Mouse (Mus musculus) lung, adult 2 months (tissue): ENCODE data around the gene 4930449I24Rik. TPM values are rescaled to one million over a fixed set of nuclear protein-coding genes. Genes with fewer than 3 reads are reported as not detected.
"Not testable (repeated sequence)": the region's sequence is repeated elsewhere in the genome, so short reads cannot be mapped to it uniquely, and the experiment has no call there.

Source experiments
- DNase-seq: peaks from one replicate; pipeline ENCODE4 v3.0.0; 2022
- H3K4me1 ChIP-seq: fragments of 200-500 bp; 2 replicates; pipeline ENCODE4 v1.6.1; 2011; ENCODE audit warnings: low read length; ENCODE audit not compliant: control insufficient read depth, insufficient read depth
- H3K4me3 ChIP-seq: fragments of 200-500 bp; replicated peaks from 2 replicates; pipeline ENCODE3; 2011; ENCODE audit warnings: low read depth, mild to moderate bottlenecking, control low read depth, low read length; ENCODE audit errors: extremely low read depth
- CTCF ChIP-seq: fragments of 200-500 bp; IDR thresholded peaks from 2 replicates; pipeline ENCODE4 v1.5.1; 2011; ENCODE audit warnings: mild to moderate bottlenecking, low read length, control low read depth; ENCODE audit not compliant: insufficient read depth
- POLR2A ChIP-seq: fragments of 200-500 bp; IDR thresholded peaks from 2 replicates; pipeline ENCODE4 v1.6.1; 2011; ENCODE audit warnings: low read depth, mild to moderate bottlenecking, control low read depth, low read length, borderline replicate concordance; ENCODE audit errors: extremely low read depth
- WGBS: fragments of 180-500 bp; shearing (Covaris S2); methylation state at CpG from one replicate; pipeline ENCODE4 v1.1.7; 2018; 5-methylcytosine and 5-hydroxymethylcytosine counted together
- polyA plus RNA-seq: library from polyadenylated mRNA; depleted of rRNA; stranded (reverse); fragments of >200 nt; gene quantifications from 2 replicates; pipeline ENCODE4 v1.2.3, GENCODE M21; 2012; rRNA removed

4930449I24Rik gene
- not detected in 2 replicates for polyA plus RNA-seq

DNA sequence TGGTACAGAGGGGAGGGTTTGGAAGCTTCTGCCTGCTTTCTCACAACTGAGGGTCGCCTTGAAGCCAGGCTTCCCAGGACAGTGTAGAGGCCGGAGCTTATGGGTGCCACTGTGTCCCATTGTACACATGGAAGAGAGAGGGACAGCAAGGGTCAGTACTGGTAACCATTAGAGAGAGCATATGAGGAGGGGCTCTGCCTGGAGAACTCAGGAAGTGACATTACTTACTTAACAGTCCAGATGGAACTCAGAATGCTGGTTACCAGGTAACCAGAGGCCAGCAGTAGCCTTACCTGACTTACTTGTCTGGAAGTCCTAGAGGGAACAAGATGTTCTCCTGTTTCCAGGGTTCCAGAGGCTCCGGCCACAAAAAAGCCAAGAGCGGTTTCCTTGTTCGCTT is at the start of gene 4930449I24Rik:
Gene 4930449I24Rik, plus strand, starts transcription at position 301 of the 400 bp plus-strand sequence.
- H3K4me1 ChIP-seq, DNase-seq, H3K4me3 ChIP-seq: not testable (repeated sequence)
- WGBS, result no CpG with 5 or more reads among the region's 5 CpGs

DNA sequence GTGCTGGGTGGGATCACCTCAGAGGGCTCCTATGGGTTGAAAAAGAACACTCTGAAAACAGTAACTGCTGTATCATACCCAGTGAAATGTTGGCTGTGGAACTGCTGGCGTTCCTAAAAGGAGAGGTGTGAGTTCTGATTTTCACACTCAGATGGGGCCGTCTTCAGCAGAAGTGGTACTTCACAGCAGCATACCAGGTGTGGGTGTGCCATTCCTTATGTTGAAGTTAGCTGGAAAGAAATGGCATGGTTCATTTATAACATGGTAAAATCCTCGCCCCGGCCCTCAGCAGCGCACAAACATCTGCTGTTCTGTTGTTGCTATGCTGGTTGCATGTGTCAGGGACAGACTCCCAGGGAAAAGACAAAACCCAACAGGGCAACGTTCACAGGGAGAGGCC is 48.6 kb upstream of the 4930449I24Rik start:
- no peak for DNase-seq
- Histone ChIP-seq H3K4me3 (no peak overlapping the region), H3K4me1 (no peaks in the 10 kb centered on the region)
- TF ChIP-seq CTCF (no peak), POLR2A (no peak)
- 75% methylated on average over 6 of the region's 6 CpGs for WGBS

DNA sequence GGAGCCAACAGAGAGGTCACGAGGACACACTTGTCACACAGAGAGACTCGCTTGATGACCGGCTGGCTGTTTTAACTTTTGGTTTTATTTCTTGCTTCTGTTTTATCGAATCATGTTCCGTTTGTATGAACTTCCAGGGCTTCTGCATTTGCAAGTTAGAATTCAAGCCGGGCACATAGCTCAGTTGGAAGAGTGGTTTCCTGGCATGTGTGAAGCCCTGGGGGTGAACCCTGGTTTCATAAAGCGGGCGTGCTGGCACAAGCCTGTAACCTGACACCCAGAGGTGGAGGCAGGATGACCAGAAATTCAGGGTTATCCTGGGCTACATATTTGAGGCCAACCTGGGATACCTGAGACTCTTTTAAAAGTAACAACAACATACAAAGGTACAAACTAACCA is 40.6 kb upstream of the 4930449I24Rik start:
- Histone ChIP-seq H3K4me1 (no peaks in the 10 kb centered on the region), H3K4me3 (no peak overlapping the region)
- 49% methylated on average over 8 of the region's 8 CpGs for WGBS
- TF ChIP-seq POLR2A (no peak), CTCF (no peak)
- DNase-seq, result peak; percentile 6

DNA sequence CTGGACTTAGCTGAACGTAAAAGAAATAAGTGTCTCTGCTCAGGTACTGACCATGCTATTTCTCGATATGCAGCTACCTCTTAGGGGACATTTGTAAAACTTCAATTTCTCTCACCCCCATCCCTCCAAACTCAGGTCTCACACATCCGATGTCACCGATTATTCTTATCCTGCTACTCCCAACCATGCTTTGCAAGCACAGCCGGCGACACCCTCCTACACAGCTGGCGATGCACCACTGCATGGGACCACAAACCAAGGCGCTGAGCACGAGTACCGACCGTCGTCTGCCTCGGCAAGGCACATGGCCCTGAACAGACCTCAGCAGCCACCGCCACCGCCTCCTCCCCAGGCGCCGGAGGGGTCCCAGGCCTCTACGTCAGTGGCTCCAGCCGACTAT is 35.5 kb upstream of the 4930449I24Rik start:
- no peak overlapping the region for H3K4me3 ChIP-seq
- H3K4me1 ChIP-seq, result no peaks in the 10 kb centered on the region
- no peak for DNase-seq
- TF ChIP-seq CTCF (no peak), POLR2A (no peak)
- 92% methylated on average over 19 of the region's 19 CpGs for WGBS

DNA sequence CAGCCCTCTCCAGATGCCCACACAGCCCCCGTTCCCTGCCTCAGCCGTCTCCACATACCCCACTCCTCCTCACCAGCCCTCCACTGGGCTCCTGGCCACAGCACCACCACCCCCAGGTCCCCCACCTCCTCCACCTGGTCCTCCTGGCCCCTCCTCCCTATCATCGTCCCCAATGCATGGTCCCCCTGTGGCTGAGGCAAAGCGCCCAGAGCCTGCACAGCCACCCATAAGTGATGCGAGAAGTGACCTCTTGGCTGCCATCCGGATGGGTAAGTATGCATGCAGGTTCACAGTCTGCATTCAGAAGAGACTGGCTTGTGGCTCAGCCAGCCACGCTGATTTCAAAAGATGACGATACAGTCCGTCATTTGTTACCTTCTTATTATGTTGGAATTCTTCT is 33.9 kb upstream of the 4930449I24Rik start:
- no peaks in the 10 kb centered on the region for H3K4me1 ChIP-seq
- no peak overlapping the region for H3K4me3 ChIP-seq
- WGBS, result 86% methylated on average over 9 of the region's 9 CpGs
- TF ChIP-seq POLR2A (no peak), CTCF (no peak)
- DNase-seq, result no peak

DNA sequence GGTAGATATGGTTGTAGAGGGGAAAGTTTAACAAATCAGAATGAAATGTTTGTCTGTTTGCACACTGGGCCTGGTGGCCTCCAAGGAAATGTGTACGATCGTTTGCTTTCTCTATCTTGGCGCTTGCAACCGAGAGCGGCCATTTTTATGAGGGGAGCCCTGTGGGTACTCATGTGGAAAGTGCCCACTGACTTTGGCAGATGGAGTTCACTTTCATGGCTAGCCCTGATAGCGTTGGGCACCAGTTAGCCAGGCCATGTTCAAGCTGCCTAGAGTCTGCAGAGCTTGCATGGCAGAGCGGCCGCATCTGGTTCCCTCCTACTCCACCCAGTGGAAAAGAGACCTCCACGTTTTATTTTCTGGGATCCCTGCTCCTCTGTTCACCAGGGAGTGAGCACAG is 31.4 kb upstream of the 4930449I24Rik start:
- no peak overlapping the region for H3K4me3 ChIP-seq
- DNase-seq, result no peak
- 85% methylated on average over 9 of the region's 9 CpGs for WGBS
- H3K4me1 ChIP-seq, result no peaks in the 10 kb centered on the region
- TF ChIP-seq CTCF (no peak), POLR2A (no peak)

DNA sequence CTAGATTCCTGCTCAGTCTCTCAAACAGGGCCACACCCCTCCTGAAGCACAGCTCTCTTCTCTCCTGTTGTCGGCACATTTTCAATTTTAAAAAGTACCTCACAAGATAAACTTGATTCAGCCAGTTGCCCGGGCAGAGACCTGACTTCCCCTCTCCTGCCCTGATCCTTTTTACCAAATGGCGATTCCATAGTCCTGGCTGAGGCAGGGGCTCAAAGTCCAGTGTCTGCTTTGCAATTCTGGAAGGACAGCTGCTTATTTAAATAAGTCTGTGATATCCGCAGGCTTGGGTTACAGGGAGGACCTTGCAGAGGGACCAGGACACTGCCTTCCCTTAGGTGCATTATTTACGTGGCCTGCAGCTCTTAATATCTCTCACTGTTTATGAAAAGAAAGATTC is 30.9 kb upstream of the 4930449I24Rik start:
- no peaks in the 10 kb centered on the region for H3K4me1 ChIP-seq
- DNase-seq, result no peak
- no peak overlapping the region for H3K4me3 ChIP-seq
- 73% methylated on average over 5 of the region's 5 CpGs for WGBS
- TF ChIP-seq POLR2A (no peak), CTCF (no peak)

DNA sequence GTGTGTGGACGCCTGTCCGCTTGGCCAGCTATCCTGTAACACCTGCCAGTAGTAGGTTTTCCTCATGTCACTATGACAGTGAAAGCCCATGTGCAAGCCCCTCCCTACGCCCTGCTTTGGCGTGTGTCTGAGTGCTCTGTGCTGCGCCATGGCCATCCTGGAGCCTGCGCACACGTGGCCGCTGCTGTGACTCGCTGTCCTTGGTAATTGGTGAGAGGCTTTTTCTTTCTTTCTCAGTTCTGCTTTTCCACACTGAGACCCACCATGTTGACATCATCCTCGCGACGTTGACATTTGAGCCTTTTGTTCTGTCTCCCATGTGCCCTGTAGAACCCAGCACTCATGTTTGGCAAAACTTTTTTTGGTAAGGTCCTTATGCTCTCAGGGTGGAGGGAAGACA is 30.4 kb upstream of the 4930449I24Rik start:
- H3K4me3 ChIP-seq, result no peak overlapping the region
- no peak for DNase-seq
- 90% methylated on average over 12 of the region's 12 CpGs for WGBS
- TF ChIP-seq POLR2A, result no peak
- TF ChIP-seq CTCF, result no peak
- H3K4me1 ChIP-seq, result no peaks in the 10 kb centered on the region

DNA sequence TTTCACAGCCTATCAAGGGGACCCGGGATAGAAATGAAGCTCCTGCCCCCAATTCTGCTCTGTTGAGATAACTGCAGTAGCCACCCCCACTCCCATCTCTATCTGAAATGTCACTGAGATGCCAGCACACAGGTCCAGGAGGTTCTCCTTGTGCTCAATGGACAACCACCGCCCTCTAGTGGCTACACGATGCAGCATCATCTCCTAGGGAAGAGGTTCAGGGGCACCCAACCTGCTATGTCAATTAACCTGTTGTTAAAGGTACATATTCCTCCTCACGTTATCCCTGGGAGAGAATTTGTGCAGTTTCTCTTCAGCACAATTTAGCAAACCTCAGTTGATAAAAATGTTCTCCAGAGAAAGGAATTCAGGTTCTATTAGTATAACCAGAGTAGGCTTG is 22.6 kb upstream of the 4930449I24Rik start:
- DNase-seq, result peak; percentile 14
- TF ChIP-seq CTCF, result peak; percentile 10; the same call in 1 of the 2 replicates
- not testable (repeated sequence) for H3K4me1 ChIP-seq, H3K4me3 ChIP-seq
- 8% methylated on average over 4 of the region's 4 CpGs for WGBS

DNA sequence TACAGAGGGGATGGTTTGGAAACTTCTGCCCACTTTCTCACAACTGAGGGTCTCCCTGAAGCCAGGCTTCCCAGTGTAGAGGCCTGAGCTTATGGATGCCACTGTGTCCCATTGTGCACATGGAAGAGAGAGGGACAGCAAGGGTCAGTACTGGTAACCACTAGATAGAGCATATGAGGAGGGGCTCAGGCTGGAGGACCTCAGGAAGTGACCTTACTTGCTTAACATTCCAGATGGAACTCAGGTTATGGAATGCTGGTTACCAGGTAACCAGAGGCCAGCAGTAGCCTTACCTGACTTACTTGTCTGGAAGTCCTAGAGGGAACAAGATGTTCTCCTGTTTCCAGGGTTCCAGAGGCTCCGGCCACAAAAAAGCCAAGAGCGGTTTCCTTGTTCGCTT is 20.5 kb upstream of the 4930449I24Rik start, which contains the start of gene Gm6408:
Gene Gm6408, plus strand, starts transcription at position 301 of the 400 bp plus-strand sequence.
- not testable (repeated sequence) for DNase-seq, H3K4me3 ChIP-seq, H3K4me1 ChIP-seq
- WGBS, result 83% methylated on average over 3 of the region's 3 CpGs

DNA sequence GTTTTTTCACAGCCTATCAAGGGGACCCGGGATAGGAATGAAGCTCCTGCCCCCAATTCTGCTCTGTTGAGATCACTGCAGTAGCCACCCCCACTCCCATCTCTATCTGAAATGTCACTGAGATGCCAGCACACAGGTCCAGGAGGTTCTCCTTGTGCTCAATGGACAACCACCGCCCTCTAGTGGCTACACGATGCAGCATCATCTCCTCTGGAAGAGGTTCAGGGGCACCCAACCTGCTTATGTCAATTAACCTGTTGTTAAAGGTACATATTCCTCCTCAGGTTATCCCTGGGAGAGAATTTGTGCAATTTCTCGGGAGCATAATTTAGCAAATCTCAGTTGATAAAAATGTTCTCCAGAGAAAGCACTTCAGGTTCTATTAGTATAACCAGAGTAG is 13.2 kb upstream of the 4930449I24Rik start:
- WGBS, result 5% methylated on average over 3 of the region's 4 CpGs
- not testable (repeated sequence) for H3K4me1 ChIP-seq, H3K4me3 ChIP-seq
- DNase-seq, result peak; percentile 7

DNA sequence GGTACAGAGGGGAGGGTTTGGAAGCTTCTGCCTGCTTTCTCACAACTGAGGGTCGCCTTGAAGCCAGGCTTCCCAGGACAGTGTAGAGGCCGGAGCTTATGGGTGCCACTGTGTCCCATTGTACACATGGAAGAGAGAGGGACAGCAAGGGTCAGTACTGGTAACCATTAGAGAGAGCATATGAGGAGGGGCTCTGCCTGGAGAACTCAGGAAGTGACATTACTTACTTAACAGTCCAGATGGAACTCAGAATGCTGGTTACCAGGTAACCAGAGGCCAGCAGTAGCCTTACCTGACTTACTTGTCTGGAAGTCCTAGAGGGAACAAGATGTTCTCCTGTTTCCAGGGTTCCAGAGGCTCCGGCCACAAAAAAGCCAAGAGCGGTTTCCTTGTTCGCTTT is 11.1 kb upstream of the 4930449I24Rik start, which contains the start of gene Gm6370:
Gene Gm6370, plus strand, starts transcription at position 301 of the 400 bp plus-strand sequence.
- not testable (repeated sequence) for H3K4me1 ChIP-seq, H3K4me3 ChIP-seq, DNase-seq
- no CpG with 5 or more reads among the region's 5 CpGs for WGBS

DNA sequence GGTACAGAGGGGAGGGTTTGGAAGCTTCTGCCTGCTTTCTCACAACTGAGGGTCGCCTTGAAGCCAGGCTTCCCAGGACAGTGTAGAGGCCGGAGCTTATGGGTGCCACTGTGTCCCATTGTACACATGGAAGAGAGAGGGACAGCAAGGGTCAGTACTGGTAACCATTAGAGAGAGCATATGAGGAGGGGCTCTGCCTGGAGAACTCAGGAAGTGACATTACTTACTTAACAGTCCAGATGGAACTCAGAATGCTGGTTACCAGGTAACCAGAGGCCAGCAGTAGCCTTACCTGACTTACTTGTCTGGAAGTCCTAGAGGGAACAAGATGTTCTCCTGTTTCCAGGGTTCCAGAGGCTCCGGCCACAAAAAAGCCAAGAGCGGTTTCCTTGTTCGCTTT is 11.6 kb downstream of the 4930449I24Rik start, which contains the start of gene Gm3402:
Gene Gm3402, plus strand, starts transcription at position 301 of the 400 bp plus-strand sequence.
- WGBS, result 100% methylated on average over 2 of the region's 5 CpGs
- not testable (repeated sequence) for H3K4me1 ChIP-seq, H3K4me3 ChIP-seq, DNase-seq

DNA sequence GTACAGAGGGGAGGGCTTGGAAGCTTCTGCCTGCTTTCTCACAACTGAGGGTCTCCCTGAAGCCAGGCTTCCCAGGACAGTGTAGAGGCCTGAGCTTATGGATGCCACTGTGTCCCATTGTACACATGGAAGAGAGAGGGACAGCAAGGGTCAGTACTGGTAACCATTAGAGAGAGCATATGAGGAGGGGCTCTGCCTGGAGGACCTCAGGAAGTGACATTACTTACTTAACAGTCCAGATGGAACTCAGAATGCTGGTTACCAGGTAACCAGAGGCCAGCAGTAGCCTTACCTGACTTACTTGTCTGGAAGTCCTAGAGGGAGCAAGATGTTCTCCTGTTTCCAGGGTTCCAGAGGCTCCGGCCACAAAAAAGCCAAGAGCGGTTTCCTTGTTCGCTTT is 23.3 kb downstream of the 4930449I24Rik start, which contains the start of gene Gm3404:
Gene Gm3404, plus strand, starts transcription at position 301 of the 400 bp plus-strand sequence.
- 97% methylated on average over 3 of the region's 3 CpGs for WGBS
- peak; percentile 4 for DNase-seq
- not testable (repeated sequence) for H3K4me1 ChIP-seq, H3K4me3 ChIP-seq

DNA sequence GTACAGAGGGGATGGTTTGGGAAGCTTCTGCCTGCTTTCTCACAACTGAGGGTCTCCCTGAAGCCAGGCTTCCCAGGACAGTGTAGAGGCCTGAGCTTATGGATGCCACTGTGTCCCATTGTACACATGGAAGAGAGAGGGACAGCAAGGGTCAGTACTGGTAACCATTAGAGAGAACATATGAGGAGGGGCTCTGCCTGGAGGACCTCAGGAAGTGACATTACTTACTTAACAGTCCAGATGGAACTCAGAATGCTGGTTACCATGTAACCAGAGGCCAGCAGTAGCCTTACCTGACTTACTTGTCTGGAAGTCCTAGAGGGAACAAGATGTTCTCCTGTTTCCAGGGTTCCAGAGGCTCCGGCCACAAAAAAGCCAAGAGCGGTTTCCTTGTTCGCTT is 35.1 kb downstream of the 4930449I24Rik start, which contains the start of gene Gm3409:
Gene Gm3409, plus strand, starts transcription at position 301 of the 400 bp plus-strand sequence.
- not testable (repeated sequence) for H3K4me3 ChIP-seq, H3K4me1 ChIP-seq, DNase-seq
- 100% methylated on average over 3 of the region's 3 CpGs for WGBS
